Mouse (Mus musculus) bone marrow, adult 2 months (tissue): Measurements from ENCODE around the gene Trap1a. TPM values are rescaled to one million over a fixed set of nuclear protein-coding genes. Genes with fewer than 3 reads are reported as not detected.
"Not testable (repeated sequence)": the region's sequence is repeated elsewhere in the genome, so short reads cannot be mapped to it uniquely, and the experiment has no call there.

Experiments
- H3K27ac ChIP-seq: fragments of 200-500 bp; 2 replicates; pipeline ENCODE4 v1.5.1; 2012; ENCODE audit warnings: low read depth, mild to moderate bottlenecking, control low read depth, inconsistent platforms, low read length; ENCODE audit not compliant: control insufficient read depth, poor library complexity, insufficient read depth
- H3K4me1 ChIP-seq: fragments of 200-500 bp; 2 replicates; pipeline ENCODE4 v1.6.1; 2011; ENCODE audit warnings: low read length; ENCODE audit not compliant: control insufficient read depth, insufficient read depth
- H3K4me3 ChIP-seq: fragments of 200-500 bp; replicated peaks from 2 replicates; pipeline ENCODE3; 2011; ENCODE audit warnings: mild to moderate bottlenecking, low read depth, low read length, control low read depth; ENCODE audit not compliant: control insufficient read depth
- CTCF ChIP-seq: fragments of 200-500 bp; IDR thresholded peaks from 2 replicates; pipeline ENCODE4 v1.5.1; 2011; ENCODE audit warnings: low read length, control low read depth; ENCODE audit not compliant: control insufficient read depth, insufficient read depth
- POLR2A ChIP-seq: fragments of 200-500 bp; IDR thresholded peaks from 2 replicates; pipeline ENCODE4 v1.6.1; 2011; ENCODE audit warnings: low read depth, mild to moderate bottlenecking, control low read depth, low read length, borderline replicate concordance; ENCODE audit not compliant: control insufficient read depth
- WGBS: fragments of 180-500 bp; shearing (Covaris S2); methylation state at CpG from one replicate; pipeline ENCODE4 v1.1.7; 2018; 5-methylcytosine and 5-hydroxymethylcytosine counted together
- polyA plus RNA-seq: library from polyadenylated mRNA; stranded (reverse); fragments of >200 nt; gene quantifications from 2 replicates; pipeline ENCODE4 v1.2.4, GENCODE M21; 2011; ENCODE audit warnings: low replicate concordance; ENCODE audit not compliant: missing spikeins, insufficient read depth, insufficient read length

Trap1a gene
- 22.9 TPM in 1 of 2 replicates, not detected in the other for polyA plus RNA-seq

DNA sequence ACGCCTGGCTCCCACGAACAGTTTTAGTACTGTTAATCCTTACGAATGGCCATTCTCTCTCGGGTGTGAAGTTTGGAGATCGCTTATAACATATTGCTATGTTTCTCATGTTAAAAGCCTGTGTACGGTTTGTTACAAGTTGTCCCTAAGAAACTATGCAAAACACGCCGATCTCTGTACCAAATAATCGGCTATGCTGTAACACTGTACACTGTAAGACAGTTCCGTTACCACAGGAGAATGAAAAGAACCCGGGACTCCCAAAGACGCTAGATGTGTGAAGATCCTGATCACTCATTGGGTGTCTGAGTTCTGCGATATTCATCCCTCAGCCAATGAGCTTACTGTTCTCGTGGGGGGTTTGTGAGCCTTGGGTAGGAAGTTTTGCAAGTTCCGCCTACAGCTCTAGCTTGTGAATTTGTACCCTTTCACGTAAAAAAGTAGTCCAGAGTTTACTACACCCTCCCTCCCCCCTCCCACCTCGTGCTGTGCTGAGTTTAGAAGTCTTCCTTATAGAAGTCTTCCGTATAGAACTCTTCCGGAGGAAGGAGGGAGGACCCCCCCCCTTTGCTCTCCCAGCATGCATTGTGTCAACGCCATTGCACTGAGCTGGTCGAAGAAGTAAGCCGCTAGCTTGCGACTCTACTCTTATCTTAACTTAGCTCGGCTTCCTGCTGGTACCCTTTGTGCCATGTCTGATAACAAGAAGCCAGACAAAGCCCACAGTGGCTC, at the start of gene Trap1a:
TSS of gene Trap1a (plus strand) at position 421 of the 732 bp plus-strand sequence.
- Histone ChIP-seq H3K4me1 (no peaks in the 10 kb centered on the region), H3K4me3 (no peak within 1 kb of the TSS), H3K27ac (no peak within 1 kb of the TSS)
- 87% methylated on average over 24 of the region's 24 CpGs for WGBS
- no peak for TF ChIP-seq POLR2A

DNA sequence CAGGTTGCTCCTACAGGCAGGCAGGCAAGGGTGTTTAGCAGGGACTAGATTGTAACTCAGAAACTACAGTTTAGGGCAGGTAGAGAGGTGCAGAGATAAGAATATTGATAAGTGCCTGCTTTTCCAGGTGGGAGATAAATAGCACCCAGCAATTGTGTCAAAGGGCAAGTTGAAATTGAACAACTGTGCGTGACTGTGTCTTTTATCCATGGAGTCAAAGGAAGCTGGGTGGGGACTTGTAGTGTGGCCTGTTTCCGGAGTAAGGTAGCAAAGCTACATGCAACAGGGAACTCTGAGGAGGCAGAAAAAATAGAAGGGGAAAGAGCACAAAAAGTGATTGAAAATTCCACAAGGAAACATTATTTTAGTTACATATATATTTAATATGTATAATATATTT, 40.4 kb upstream of the Trap1a start:
- 84% methylated on average over 2 of the region's 2 CpGs for WGBS
- Histone ChIP-seq H3K4me3 (no peak overlapping the region), H3K4me1 (no peaks in the 10 kb centered on the region), H3K27ac (no peak overlapping the region)
- TF ChIP-seq POLR2A (no peak), CTCF (no peak)

DNA sequence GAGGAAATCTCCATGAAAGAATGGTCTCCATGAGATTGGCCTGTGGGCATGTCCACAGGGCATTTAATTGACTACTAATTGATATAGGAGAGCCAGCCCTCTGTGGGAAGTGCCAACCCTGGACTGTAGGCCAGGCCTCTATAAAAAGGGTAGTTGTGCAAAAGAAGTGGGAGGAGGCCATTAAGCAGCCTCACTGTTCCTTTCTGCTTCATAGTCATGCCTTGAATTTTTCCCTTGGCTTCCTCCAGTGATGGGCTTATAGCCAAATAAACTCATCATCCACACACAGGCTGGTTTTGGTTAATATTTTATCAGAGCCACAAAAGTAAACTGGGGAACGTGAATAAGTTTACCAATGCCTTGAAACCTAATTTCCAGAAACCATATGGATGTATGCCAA, 38.2 kb upstream of the Trap1a start:
- H3K27ac ChIP-seq, result no peak overlapping the region
- WGBS, result 70% methylated on average over 1 of the region's 1 CpGs
- H3K4me3 ChIP-seq, result no peak overlapping the region
- TF ChIP-seq POLR2A, result no peak
- no peak for TF ChIP-seq CTCF
- no peaks in the 10 kb centered on the region for H3K4me1 ChIP-seq

DNA sequence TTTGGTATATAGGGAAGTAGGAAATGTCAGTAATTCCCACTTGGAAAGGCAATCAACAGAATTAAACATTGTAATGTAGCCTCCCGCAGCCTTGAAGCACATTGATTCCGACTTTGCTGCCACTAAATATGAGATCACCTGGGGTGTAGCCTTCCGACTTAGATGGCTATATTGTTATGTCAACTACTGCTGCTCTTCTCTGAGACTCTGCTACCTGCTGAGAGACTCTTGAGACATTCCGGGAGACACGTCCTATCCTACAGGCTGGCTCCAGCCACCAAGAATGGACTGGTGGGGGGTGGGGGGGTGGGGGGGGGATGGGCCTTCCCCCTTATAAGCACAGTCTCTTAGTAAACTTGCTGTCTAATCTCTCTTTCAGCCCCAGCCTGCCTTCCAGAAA, 16.1 kb upstream of the Trap1a start:
- WGBS, result 75% methylated on average over 5 of the region's 5 CpGs
- not testable (repeated sequence) for H3K4me3 ChIP-seq, H3K4me1 ChIP-seq, H3K27ac ChIP-seq

DNA sequence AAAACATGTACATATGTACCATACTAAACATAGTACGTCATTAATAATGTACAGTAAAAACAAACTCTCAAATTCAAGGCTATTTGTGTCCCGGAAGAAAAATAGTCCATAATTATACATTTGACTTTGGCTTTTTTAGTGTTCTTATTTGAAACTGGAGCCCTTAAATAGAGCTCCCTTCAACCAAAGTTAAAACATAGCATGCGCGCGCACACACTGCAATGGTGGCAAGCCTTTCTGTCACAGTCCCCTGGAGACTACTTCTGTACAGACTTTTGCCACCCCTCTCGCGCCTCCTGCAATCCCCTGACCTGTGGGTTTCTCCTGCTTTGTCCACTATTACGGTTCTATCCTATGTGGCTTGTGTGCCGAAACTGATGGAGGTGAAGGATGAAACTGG, 900 bp upstream of the Trap1a start:
- Histone ChIP-seq H3K4me1 (no peaks in the 10 kb centered on the region), H3K4me3 (no peak overlapping the region), H3K27ac (no peak overlapping the region)
- no peak for TF ChIP-seq CTCF
- no peak for TF ChIP-seq POLR2A
- 89% methylated on average over 9 of the region's 9 CpGs for WGBS

DNA sequence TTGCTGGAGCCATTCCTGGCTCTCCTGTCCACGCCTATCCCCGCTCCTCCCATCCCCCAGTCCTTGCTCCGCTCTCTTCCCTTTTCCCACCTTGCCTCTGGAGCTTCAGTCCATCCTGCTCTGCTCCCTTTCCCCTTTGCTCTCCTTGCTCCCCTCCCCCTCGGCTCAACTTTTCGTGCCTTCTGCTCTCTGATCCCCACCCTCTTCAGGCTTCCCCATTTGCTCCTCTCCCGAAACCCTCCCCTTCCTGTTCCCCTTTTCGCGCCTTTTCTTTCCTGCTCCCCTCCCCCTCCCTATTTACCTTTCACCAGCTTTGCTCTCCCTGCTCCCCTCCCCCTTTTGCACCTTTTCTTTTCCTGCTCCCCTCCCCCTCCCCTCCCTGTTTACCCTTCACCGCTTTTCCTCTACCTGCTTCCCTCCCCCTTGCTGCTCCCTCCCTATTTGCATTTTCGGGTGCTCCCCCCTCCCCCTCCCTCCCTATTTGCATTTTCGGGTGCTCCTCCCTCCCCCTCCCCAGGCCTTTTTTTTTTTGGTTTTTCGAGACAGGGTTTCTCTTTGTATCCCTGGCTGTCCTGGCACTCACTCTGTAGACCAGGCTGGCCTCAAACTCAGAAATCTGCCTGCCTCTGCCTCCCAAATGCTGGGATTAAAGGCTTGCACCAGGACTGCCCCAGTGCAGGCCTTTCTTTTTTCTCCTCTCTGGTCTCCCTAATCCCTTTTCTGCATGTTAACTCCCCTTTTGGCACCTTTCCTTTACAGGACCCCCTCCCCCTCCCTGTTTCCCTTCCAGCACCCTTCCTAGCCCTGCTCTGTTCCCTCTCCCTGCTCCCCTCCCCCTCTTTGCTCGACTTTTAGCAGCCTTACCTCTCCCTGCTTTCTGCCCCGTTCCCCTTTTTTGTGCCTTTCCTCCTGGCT, 1.3 kb downstream of the Trap1a start:
- no peak overlapping the region for H3K4me3 ChIP-seq
- H3K4me1 ChIP-seq, result no peaks in the 10 kb centered on the region
- no peak overlapping the region for H3K27ac ChIP-seq
- WGBS, result 60% methylated on average over 14 of the region's 14 CpGs
- no peak for TF ChIP-seq POLR2A
- no peak for TF ChIP-seq CTCF

DNA sequence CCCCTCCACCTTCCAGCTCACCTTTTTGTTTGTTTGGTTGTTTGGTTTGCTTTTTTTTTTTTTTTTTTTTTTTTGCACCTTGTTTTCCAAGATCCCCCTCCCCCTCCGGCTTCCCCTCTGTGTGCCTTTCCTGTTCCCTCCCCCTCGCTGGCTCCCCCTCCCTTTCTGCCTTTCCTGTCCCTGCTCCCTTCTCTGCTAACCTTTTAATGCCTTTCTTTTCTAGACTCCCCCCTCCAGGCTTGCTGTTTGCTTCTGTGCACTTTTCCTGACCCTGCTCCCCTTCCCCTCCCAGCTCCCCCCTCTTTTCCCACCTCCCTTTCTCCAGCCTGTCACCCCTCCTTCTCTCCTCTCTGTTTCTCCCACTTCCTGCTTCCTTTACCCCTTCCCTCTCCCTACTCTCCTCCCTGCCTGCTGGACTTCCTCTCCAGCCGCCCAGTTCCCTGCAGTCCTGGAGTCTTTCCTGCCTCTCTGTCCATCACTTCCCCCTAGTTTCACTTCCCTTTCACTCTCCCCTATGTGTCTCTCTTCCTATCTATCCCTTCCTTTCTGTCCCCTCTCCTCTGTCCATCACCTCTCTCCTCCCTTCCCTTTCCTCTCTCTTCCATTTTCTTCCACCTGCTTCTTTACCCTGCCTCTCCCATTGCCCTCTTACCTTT, 2.1 kb downstream of the Trap1a start:
- WGBS, result 23% methylated on average over 3 of the region's 3 CpGs
- no peaks in the 10 kb centered on the region for H3K4me1 ChIP-seq
- no peak overlapping the region for H3K27ac ChIP-seq
- TF ChIP-seq CTCF, result no peak
- H3K4me3 ChIP-seq, result no peak overlapping the region

DNA sequence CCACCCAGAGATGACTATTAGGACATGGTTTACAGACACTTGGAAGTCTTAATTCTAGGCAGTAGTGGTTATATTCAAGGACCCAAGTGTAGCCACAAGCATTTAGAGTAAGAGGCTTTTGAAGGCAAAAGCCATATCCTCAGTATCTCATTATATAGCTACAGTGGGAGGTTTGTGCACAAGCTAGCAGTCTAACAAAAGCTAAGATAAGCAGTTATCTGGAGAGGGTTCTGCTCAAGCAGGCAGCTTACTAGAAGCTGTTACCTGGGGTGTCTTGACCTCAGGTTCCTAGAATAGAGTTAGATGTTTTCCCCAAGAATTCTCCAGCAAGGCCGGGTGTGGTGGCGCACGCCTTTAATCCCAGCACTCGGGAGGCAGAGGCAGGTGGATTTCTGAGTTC, 6.1 kb downstream of the Trap1a start:
- 92% methylated on average over 4 of the region's 4 CpGs for WGBS
- Histone ChIP-seq H3K27ac (no peak overlapping the region), H3K4me1 (no peaks in the 10 kb centered on the region), H3K4me3 (no peak overlapping the region)
- no peak for TF ChIP-seq CTCF
- no peak for TF ChIP-seq POLR2A
